Mouse (Mus musculus): Measurements from ENCODE around the gene Clcn2. TPM values are rescaled to one million over a fixed set of nuclear protein-coding genes. Genes with fewer than 3 reads are reported as not detected.

The Clcn2 gene
- polyA plus RNA-seq, 1 experiment from 2014 or later, result 20.1 TPM

DNA sequence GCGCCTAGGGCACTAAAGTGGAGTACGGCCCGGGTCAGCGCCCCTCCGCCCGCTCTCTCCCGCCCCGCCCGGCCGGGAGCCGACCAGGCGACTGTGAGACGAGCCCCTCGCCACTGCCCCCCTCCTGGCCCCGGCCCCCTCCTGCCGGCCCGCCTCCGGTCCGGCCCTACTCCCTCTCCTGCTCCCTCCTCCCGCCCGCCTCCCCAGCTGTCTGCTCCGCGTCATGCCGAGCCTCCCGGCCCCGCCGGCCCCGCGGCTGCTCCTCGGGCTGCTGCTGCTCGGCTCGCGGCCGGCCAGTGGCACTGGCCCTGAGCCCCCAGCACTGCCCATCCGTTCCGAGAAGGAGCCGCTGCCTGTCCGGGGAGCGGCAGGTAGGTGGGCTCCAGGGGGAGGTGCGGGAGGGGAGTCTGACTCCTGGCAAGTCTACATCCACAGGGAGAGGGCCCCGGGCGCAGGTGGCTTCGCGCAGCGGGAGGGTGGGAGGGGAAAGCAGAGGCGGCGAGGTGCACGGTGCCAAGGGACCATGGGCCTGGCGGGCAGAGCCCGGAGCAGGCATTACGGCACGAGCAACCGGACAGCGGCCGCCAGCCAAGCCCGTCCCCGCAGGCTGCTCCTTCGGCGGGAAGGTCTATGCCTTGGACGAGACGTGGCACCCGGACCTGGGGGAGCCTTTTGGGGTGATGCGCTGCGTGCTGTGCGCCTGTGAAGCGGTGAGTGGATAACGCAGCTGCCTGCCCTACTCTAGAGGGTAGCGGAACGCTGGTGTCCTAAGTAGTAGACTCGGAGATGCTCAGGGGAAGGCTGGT, 15.6 kb upstream of the Clcn2 start, which contains the start of gene Chrd:
TSS of gene Chrd (plus strand) at position 203 of the 806 bp plus-strand sequence.
- H3K27me3 ChIP-seq, result peaks cover 32% of the 10 kb centered on the region
- H3K9ac ChIP-seq, result peak within 1 kb of the TSS; percentile 71
- H3K4me3 ChIP-seq (replicated peaks), result peak within 1 kb of the TSS; percentile 70
- peak within 1 kb of the TSS; percentile 80 for H3K27ac ChIP-seq
- WGBS, result under 1% methylated on average over 52 of the region's 70 CpGs
- no peaks in the 10 kb centered on the region for H3K36me3 ChIP-seq
- H3K9me3 ChIP-seq (replicated peaks), result no peaks in the 10 kb centered on the region
- H3K4me1 ChIP-seq, result peaks cover 33% of the 10 kb centered on the region
- H3K4me2 ChIP-seq, result peak within 1 kb of the TSS; percentile 95
- peak; percentile 87 for ATAC-seq (replicated peaks; ENCODE audit: low FRiP score)

DNA sequence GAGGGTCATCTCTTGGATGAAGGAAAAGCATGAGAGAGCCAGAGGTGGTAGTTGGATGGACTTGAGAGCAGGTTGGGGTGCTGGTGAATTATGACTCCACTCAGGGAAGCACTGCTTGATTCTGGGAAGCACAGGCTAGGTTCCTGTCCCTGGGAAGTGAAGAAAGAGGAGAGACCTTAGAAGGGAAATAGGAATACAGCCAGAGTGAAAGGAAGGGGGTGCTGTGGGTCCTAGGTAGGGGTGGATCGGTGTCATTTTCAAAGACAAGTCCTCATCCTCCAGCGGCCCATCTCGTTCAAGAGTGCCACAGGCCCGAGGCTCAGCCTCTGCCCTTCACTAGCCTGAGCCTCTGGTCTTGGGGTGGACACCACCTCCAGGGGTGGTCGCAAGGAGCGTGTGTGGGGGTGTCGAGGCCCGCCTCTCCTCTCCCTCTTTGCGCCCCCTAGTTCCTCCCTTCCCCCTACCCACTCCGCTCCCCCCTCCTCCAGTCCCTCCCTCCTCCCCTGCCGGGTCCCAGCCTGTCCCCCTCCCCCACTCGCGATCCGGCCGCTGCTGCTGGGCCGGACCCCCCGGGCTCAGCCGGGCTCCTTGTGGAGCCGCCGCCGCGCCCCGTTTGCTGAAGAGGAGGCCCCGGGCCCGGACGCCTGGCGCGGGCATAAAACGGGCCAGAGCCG, 14.8 kb upstream of the Clcn2 start:
- peak overlapping the region; percentile 95 for H3K4me2 ChIP-seq
- peaks cover 32% of the 10 kb centered on the region for H3K27me3 ChIP-seq
- WGBS, result 5% methylated on average over 11 of the region's 30 CpGs
- no peaks in the 10 kb centered on the region for H3K9me3 ChIP-seq (replicated peaks)
- peak overlapping the region; percentile 70 for H3K4me3 ChIP-seq (replicated peaks)
- no peaks in the 10 kb centered on the region for H3K36me3 ChIP-seq
- peak overlapping the region; percentile 80 for H3K27ac ChIP-seq
- H3K4me1 ChIP-seq, result peaks cover 33% of the 10 kb centered on the region
- peak; percentile 37 for ATAC-seq (replicated peaks; ENCODE audit: low FRiP score)
- H3K9ac ChIP-seq, result peak overlapping the region; percentile 71

DNA sequence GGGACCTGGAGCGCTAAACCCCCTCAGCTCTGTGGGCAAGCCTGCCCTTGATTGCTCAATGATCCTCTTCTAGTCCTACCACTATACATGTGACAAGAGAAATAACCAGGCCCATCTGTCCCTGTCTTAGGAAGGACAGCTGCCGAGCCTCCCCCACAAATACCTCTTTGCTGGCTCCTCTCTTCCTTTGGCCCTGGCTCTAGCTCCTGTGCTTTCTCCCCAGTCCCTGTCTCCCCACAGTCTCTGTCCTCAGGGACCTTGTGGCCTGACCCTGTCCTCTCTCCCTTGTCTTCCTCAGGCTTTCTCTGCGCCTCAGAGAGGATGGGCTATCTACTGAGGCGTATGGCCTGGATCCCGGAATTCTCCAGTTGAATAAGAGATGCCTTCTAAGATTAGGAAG, 14.1 kb upstream of the Clcn2 start:
- Histone ChIP-seq H3K4me3 (replicated peaks) (no peak overlapping the region), H3K27ac (no peak overlapping the region), H3K27me3 (peaks cover 32% of the 10 kb centered on the region), H3K4me1 (peaks cover 33% of the 10 kb centered on the region), H3K4me2 (no peak overlapping the region), H3K36me3 (no peaks in the 10 kb centered on the region), H3K9ac (no peak overlapping the region), H3K9me3 (replicated peaks) (no peaks in the 10 kb centered on the region)
- ATAC-seq (replicated peaks; ENCODE audit: low FRiP score), result no peak
- 58% methylated on average over 5 of the region's 5 CpGs for WGBS

DNA sequence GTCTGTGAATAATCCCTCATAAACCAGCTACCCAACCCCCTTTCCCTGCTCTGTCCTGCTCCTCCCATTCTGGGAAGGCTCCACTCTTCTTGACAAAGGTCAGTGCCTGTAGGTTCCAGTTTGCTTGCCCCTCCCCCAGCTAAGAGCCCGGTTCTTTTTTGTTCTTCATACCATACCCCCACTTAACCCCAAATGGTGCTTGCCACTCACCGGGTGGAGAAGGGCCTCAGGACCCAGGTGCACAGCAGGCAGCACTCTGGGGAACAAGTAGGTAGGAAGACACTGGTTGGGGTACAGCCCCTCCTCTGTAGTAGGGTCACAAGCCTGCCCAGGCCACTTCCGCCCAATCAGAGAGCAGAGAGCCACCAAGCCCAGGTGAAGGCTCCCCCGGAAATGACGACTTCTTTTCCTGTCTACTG, 12.8 kb upstream of the Clcn2 start:
- H3K27ac ChIP-seq, result no peak overlapping the region
- no peak overlapping the region for H3K4me2 ChIP-seq
- no peaks in the 10 kb centered on the region for H3K9me3 ChIP-seq (replicated peaks)
- H3K4me3 ChIP-seq (replicated peaks), result no peak overlapping the region
- no peak for ATAC-seq (replicated peaks; ENCODE audit: low FRiP score)
- no peak overlapping the region for H3K9ac ChIP-seq
- no peaks in the 10 kb centered on the region for H3K36me3 ChIP-seq
- 34% methylated on average over 5 of the region's 5 CpGs for WGBS
- H3K4me1 ChIP-seq, result peaks cover 33% of the 10 kb centered on the region
- peaks cover 21% of the 10 kb centered on the region for H3K27me3 ChIP-seq

DNA sequence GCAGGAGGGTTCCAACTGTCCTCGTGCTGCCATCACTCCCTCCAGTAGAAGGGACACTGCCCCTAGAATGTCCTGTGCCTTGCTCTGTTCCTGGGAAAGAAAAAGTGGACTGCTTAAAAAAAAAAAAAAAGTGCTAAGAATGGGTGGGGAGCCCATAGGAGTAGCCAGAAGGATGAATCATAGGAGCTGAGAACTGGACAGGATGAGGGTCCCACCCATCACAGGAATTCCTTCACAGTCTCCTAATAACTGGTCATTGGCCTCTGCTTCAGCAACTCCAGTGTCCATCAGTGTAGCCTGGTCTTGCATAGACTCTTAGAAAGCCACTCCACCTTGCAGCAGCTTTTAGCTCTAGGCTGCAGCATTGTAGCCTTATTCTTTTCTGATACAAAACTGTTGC, 8.8 kb upstream of the Clcn2 start:
- WGBS, result 67% methylated on average over 1 of the region's 1 CpGs
- no peak overlapping the region for H3K4me3 ChIP-seq (replicated peaks)
- H3K4me2 ChIP-seq, result no peak overlapping the region
- H3K4me1 ChIP-seq, result 0 out of 2 replicates have a peak, but pooled peaks cover 10% of the 10 kb centered on the region
- no peaks in the 10 kb centered on the region for H3K9me3 ChIP-seq (replicated peaks)
- H3K36me3 ChIP-seq, result peaks cover 14% of the 10 kb centered on the region
- no peak overlapping the region for H3K27ac ChIP-seq
- no peak for ATAC-seq (replicated peaks; ENCODE audit: low FRiP score)
- H3K9ac ChIP-seq, result no peak overlapping the region
- no peaks in the 10 kb centered on the region for H3K27me3 ChIP-seq

DNA sequence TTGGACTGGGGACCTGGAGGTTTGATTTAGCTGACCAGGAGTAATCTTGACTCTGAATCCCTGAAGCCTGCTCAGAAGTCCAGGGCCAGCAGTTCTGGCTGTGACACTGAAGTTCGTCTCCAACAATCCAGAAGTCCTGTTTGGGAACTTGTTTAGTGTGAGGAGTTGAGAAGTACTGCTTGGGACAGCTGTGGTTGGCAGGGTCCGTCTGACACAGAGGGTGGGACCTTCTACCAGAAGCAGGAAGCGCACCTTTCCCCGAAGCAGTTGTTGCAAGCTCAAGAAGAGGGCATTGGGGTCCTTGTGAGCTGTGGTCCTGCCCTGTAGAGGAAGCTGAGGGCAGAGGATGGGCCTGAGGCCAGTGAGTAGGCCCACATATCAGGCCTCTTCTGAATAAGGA, 8.2 kb upstream of the Clcn2 start:
- Histone ChIP-seq H3K27ac (no peak overlapping the region), H3K27me3 (no peaks in the 10 kb centered on the region), H3K9me3 (replicated peaks) (no peaks in the 10 kb centered on the region), H3K4me2 (no peak overlapping the region), H3K36me3 (peaks cover 21% of the 10 kb centered on the region), H3K4me3 (replicated peaks) (no peak overlapping the region), H3K9ac (no peak overlapping the region), H3K4me1 (0 out of 2 replicates have a peak, but pooled peaks cover 10% of the 10 kb centered on the region)
- WGBS, result 84% methylated on average over 4 of the region's 4 CpGs
- no peak for ATAC-seq (replicated peaks; ENCODE audit: low FRiP score)

DNA sequence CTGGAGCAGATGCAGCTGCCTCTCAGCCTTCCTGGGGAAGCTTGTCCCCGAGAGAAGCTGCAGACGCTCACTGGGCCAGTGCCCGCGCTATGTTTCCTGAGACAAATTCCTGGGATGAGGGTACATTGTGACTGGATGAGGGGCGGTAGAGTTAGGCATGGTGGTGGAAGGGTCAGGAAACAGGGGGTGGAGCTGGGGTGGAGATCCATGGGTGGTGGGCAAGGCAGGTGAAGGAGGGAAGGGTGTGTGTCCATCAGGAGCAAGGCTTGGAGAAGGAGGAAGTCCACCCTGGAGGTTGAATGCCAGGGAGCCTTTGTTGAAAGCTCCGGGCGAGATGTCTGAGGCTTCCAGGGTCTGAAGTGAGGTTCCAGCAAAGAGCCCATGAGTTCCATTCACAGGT, 7.8 kb upstream of the Clcn2 start:
- 83% methylated on average over 7 of the region's 7 CpGs for WGBS

DNA sequence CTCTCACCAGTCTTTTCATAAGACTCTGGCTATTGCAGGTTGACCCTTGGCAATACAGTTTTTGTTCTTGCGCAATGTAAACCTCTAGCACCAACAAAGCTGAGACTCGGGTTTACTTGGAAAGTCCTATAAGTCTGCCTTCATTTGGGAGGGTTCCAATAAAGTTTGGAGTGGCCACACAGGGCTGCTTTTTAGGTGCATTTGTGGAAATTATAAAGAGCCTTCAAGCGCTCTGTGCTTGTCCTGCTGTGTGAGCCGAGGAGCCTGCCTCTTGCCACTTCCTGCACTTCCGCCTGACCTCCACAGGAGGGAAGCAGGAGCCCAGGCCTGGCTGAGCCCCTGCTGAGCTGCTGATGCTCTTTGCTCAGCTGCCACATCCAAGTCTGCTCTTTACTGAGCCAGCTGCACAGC, 6.8 kb upstream of the Clcn2 start:
- Histone ChIP-seq H3K4me1 (0 out of 2 replicates have a peak, but pooled peaks cover 2% of the 10 kb centered on the region), H3K36me3 (peaks cover 35% of the 10 kb centered on the region), H3K4me3 (replicated peaks) (no peak overlapping the region), H3K27me3 (no peaks in the 10 kb centered on the region), H3K9me3 (replicated peaks) (no peaks in the 10 kb centered on the region), H3K9ac (no peak overlapping the region), H3K4me2 (no peak overlapping the region), H3K27ac (no peak overlapping the region)
- peak; percentile 80 for ATAC-seq (replicated peaks; ENCODE audit: low FRiP score)
- WGBS, result 37% methylated on average over 5 of the region's 5 CpGs

More for the DNA sequence above, 7.8 kb upstream of the Clcn2 start:
- ATAC-seq (replicated peaks; ENCODE audit: low FRiP score), result no peak
- Histone ChIP-seq H3K9ac (no peak overlapping the region), H3K4me2 (no peak overlapping the region), H3K27me3 (no peaks in the 10 kb centered on the region), H3K4me1 (0 out of 2 replicates have a peak, but pooled peaks cover 8% of the 10 kb centered on the region), H3K36me3 (peaks cover 25% of the 10 kb centered on the region), H3K4me3 (replicated peaks) (no peak overlapping the region), H3K27ac (no peak overlapping the region), H3K9me3 (replicated peaks) (no peaks in the 10 kb centered on the region)

DNA sequence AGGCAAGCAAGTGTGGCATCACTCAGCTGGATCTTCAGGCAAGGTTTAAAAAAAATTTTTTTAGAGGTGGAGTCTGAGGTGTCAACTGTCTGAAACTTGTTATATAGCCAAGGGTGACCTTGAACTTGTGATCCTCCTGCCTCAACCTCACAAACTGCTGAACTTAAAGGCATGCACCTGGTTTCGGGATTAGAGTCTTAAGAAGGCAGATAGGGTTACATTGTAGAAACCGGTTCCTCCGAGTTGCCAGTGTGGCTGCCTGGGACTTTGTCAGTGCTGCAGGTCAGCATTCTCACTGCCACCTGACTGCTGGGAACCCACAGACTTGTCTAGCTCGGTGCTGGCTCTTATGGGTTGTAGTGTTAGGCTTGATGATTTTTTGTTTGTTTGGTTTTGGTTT, 5.7 kb upstream of the Clcn2 start:
- Histone ChIP-seq H3K27me3 (no peaks in the 10 kb centered on the region), H3K9ac (no peak overlapping the region), H3K36me3 (peaks cover 35% of the 10 kb centered on the region), H3K4me2 (no peak overlapping the region), H3K4me3 (replicated peaks) (no peak overlapping the region), H3K4me1 (peaks cover 8% of the 10 kb centered on the region), H3K27ac (no peak overlapping the region), H3K9me3 (replicated peaks) (no peaks in the 10 kb centered on the region)
- no peak for ATAC-seq (replicated peaks; ENCODE audit: low FRiP score)
- 39% methylated on average over 4 of the region's 4 CpGs for WGBS

DNA sequence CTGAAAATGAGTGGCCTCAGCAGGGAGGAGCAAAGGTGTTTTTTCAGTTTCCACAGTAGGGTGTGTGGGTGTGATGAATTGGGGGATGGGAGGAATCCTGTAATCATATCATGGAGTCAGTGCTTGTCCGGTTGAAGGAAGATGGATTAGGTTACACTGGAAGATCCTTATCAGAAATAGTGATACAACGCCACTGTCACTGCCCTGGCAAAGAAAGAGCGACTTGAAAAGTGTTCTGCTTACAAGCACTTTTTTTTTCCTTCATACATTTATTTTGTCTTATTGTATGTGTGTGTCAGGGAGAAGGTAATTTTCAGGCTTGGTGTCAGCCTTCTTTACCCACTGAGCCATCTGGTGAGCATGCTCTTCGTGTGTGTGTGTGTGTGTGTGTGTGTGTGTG, 5.2 kb upstream of the Clcn2 start:
- Histone ChIP-seq H3K27ac (no peak overlapping the region), H3K9ac (no peak overlapping the region), H3K9me3 (replicated peaks) (no peaks in the 10 kb centered on the region), H3K4me2 (no peak overlapping the region), H3K36me3 (peaks cover 35% of the 10 kb centered on the region), H3K27me3 (no peaks in the 10 kb centered on the region), H3K4me3 (replicated peaks) (no peak overlapping the region), H3K4me1 (peaks cover 8% of the 10 kb centered on the region)
- WGBS, result 53% methylated on average over 4 of the region's 4 CpGs
- no peak for ATAC-seq (replicated peaks; ENCODE audit: low FRiP score)

DNA sequence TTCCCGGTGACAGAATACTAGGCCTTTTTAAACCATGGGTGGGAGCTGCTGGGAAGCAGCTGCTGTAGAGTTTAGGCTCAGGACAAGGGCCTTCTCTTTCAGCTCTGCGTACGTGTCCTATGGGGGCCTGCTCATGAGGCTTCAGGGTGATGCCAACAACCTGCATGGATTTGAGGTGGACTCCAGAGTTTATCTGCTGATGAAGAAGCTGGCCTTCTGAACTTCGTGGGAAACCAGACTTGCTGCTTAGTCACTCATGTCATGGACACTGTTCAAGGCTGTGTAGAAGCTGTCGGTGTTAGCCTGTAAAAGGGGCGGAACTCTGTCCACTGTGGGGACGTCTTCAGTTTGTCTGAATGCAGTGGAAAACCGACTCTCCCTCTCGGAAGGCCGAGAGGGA, 4.3 kb upstream of the Clcn2 start:
- 86% methylated on average over 10 of the region's 10 CpGs for WGBS

DNA sequence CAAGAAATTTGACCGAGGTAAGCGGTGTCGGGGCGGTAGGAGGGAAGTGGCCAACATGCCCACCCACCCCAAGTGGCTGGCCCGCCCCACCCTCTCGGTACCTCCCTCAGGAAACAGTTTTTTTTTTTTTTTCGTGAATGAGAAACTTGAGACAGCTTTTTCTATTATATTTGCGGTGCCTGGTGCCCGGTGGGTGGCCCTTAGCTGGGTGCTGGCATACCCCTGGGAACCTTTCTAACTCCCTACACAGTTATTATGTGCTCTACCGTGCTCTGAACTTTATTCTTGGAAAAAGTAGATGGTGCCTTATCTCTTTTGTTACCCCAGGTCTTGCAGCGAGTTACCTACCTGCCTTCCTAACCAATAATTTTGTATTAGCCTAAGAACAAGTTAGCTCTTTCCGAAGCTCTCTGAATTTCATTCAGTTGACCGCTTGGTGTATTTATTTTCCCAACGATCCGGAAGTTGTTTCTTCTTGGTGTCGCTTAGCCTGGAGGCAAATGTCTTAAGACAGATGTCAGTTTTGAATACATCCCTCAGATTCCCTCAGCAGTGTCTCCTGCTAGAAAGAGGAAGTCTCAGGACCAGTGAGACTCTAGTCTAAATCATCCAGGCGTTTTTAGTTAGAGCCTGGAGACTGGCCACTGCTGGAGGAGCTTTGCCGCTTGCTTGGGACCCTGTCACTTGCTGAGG, 578 bp upstream of the Clcn2 start:
- Histone ChIP-seq H3K4me3 (replicated peaks) (peak overlapping the region; percentile 76), H3K4me2 (peak overlapping the region; percentile 85), H3K9me3 (replicated peaks) (no peaks in the 10 kb centered on the region), H3K4me1 (peaks cover 44% of the 10 kb centered on the region), H3K36me3 (peaks cover 39% of the 10 kb centered on the region), H3K27me3 (no peaks in the 10 kb centered on the region), H3K9ac (peak overlapping the region; percentile 77), H3K27ac (peak overlapping the region; percentile 99)
- under 1% methylated on average over 18 of the region's 18 CpGs for WGBS
- peak; percentile 15 for ATAC-seq (replicated peaks; ENCODE audit: low FRiP score)

More for the DNA sequence above, 4.3 kb upstream of the Clcn2 start:
- Histone ChIP-seq H3K27me3 (no peaks in the 10 kb centered on the region), H3K9me3 (replicated peaks) (no peaks in the 10 kb centered on the region), H3K36me3 (peaks cover 35% of the 10 kb centered on the region), H3K9ac (no peak overlapping the region), H3K4me2 (no peak overlapping the region), H3K27ac (no peak overlapping the region), H3K4me1 (peaks cover 13% of the 10 kb centered on the region), H3K4me3 (replicated peaks) (no peak overlapping the region)
- no peak for ATAC-seq (replicated peaks; ENCODE audit: low FRiP score)
